Mouse (Mus musculus): ENCODE data around the gene Ksr2. TPM values are rescaled to one million over a fixed set of nuclear protein-coding genes. Genes with fewer than 3 reads are reported as not detected.

Gene Ksr2
- total RNA-seq, 4 experiments from 2014 or later, result 5.9 to 9.6 (median 6.8) TPM

GRCm38 (mm10) chr5:117628351-117628750, 214.6 kb downstream of the Ksr2 start:
- DNase-seq, result no peak

GRCm38 (mm10) chr5:117629570-117629969, 215.8 kb downstream of the Ksr2 start:
- no peak for DNase-seq

GRCm38 (mm10) chr5:117635211-117635610, 221.4 kb downstream of the Ksr2 start:
- no peak for DNase-seq

GRCm38 (mm10) chr5:117635838-117636237, 222.0 kb downstream of the Ksr2 start:
- no peak for DNase-seq

GRCm38 (mm10) chr5:117641585-117641984, 227.8 kb downstream of the Ksr2 start:
- no peak for DNase-seq

GRCm38 (mm10) chr5:117651238-117651886, 237.6 kb downstream of the Ksr2 start:
- no peak for DNase-seq

GRCm38 (mm10) chr5:117658641-117659040, 244.8 kb downstream of the Ksr2 start:
- no peak for DNase-seq

GRCm38 (mm10) chr5:117659596-117659995, 245.8 kb downstream of the Ksr2 start:
- DNase-seq, result no peak

GRCm38 (mm10) chr5:117665181-117665580, 251.4 kb downstream of the Ksr2 start:
- no peak for DNase-seq

- DNase-seq, result no peak
Observed at GRCm38 (mm10) chr5:117667314-117667713, 253.5 kb downstream of the Ksr2 start.

- no peak for DNase-seq
Observed at GRCm38 (mm10) chr5:117669265-117669664, 255.5 kb downstream of the Ksr2 start.

- no peak for DNase-seq
Observed at GRCm38 (mm10) chr5:117669843-117670242, 256.0 kb downstream of the Ksr2 start.

GRCm38 (mm10) chr5:117671362-117671761, 257.6 kb downstream of the Ksr2 start:
- DNase-seq, result no peak

GRCm38 (mm10) chr5:117675840-117676239, 262.0 kb downstream of the Ksr2 start:
- DNase-seq, result no peak

GRCm38 (mm10) chr5:117677231-117677630, 263.4 kb downstream of the Ksr2 start:
- no peak for DNase-seq

- no peak for DNase-seq
Observed at GRCm38 (mm10) chr5:117678371-117678770, 264.6 kb downstream of the Ksr2 start.

- no peak for DNase-seq
Observed at GRCm38 (mm10) chr5:117682226-117682625, 268.4 kb downstream of the Ksr2 start.

GRCm38 (mm10) chr5:117684491-117684890, 270.7 kb downstream of the Ksr2 start:
- DNase-seq, result no peak

- no peak for DNase-seq
Observed at GRCm38 (mm10) chr5:117687770-117688352, 274.1 kb downstream of the Ksr2 start.

GRCm38 (mm10) chr5:117688738-117689137, 274.9 kb downstream of the Ksr2 start:
- no peak for DNase-seq

GRCm38 (mm10) chr5:117689840-117690239, 276.0 kb downstream of the Ksr2 start:
- DNase-seq, result no peak

GRCm38 (mm10) chr5:117691271-117691670, 277.5 kb downstream of the Ksr2 start:
- DNase-seq, result no peak

- no peak for DNase-seq
Observed at GRCm38 (mm10) chr5:117693557-117693956, 279.8 kb downstream of the Ksr2 start.

GRCm38 (mm10) chr5:117694632-117695031, 280.8 kb downstream of the Ksr2 start:
- no peak for DNase-seq

All from adrenal gland, adult 8-10 months (tissue).